Mouse (Mus musculus) hindbrain, postnatal 0 days (tissue): ENCODE results near the gene Tsc2. TPM values are rescaled to one million over a fixed set of nuclear protein-coding genes. Genes with fewer than 3 reads are reported as not detected.

Source experiments
- ATAC-seq: fragments of 200-750 bp; cut with Nextera tagmentation; 2 replicates; pipeline ENCODE4 v1.8.0; 2017; ENCODE audit warnings: mild to moderate bottlenecking, moderate TSS enrichment, moderate library complexity
- DNase-seq: peaks from one replicate; pipeline ENCODE4 v3.0.0-alpha.2; 2015; ENCODE audit warnings: low spot score
- H3K27ac ChIP-seq: fragments of 300-500 bp; sonication (generic); 2 replicates; pipeline ENCODE4 v1.5.1; 2014; ENCODE audit warnings: mild to moderate bottlenecking
- H3K27me3 ChIP-seq: fragments of 300-500 bp; sonication (generic); 2 replicates; pipeline ENCODE4 v1.6.1; 2014; ENCODE audit warnings: low read length, mixed read lengths; ENCODE audit not compliant: insufficient read depth
- H3K36me3 ChIP-seq: fragments of 300-500 bp; sonication (generic); 2 replicates; pipeline ENCODE4 v1.6.1; 2014; ENCODE audit warnings: low read length, mixed read lengths; ENCODE audit not compliant: insufficient read depth
- H3K4me1 ChIP-seq: fragments of 300-500 bp; sonication (generic); 2 replicates; pipeline ENCODE4 v1.6.1; 2014; ENCODE audit warnings: antibody characterized with exemption, low read length, mixed read lengths; ENCODE audit not compliant: insufficient read depth
- H3K4me2 ChIP-seq: fragments of 300-500 bp; sonication (generic); 2 replicates; pipeline ENCODE4 v1.6.1; 2014; ENCODE audit warnings: low read depth, mild to moderate bottlenecking, low read length, moderate library complexity, mixed read lengths
- H3K4me3 ChIP-seq: fragments of 300-500 bp; sonication (generic); 2 replicates; pipeline ENCODE4 v1.5.1; 2014; ENCODE audit warnings: low read length
- H3K9ac ChIP-seq: fragments of 300-500 bp; sonication (generic); replicated peaks from 2 replicates; pipeline ENCODE4 v1.6.1; 2014; ENCODE audit warnings: mild to moderate bottlenecking, low read length, moderate library complexity, mixed read lengths
- H3K9me3 ChIP-seq: fragments of 300-500 bp; sonication (generic); 2 replicates; pipeline ENCODE4 v1.6.1; 2016; ENCODE audit warnings: low read length, mixed read lengths
- CTCF ChIP-seq: IDR thresholded peaks from 2 replicates; pipeline ENCODE4 v1.5.1; 2016; ENCODE audit warnings: antibody characterized with exemption, control low read depth, low read depth
- WGBS: fragments of 180-500 bp; shearing (Covaris S2); extraction: QIAGEN DNeasy Blood & Tissue Kit; methylation state at CpG from one replicate; pipeline ENCODE4 v1.1.7; 2014; 5-methylcytosine and 5-hydroxymethylcytosine counted together
- polyA plus RNA-seq: library from polyadenylated mRNA; unstranded; fragments of >200 nt; fragmentation: Nextera tagmentation; extraction: Ambion mirVana; gene quantifications from 2 replicates; pipeline ENCODE4 v1.2.1, GENCODE M21; 2015
- total RNA-seq: library from RNA; depleted of rRNA; stranded (reverse); fragments of >200 nt; gene quantifications from 2 replicates; pipeline ENCODE4 v1.2.3, GENCODE M21; 2014

The Tsc2 gene
- total and polyA plus RNA-seq, 2 experiments from 2014 or later, result 51.2 to 114 TPM

DNA sequence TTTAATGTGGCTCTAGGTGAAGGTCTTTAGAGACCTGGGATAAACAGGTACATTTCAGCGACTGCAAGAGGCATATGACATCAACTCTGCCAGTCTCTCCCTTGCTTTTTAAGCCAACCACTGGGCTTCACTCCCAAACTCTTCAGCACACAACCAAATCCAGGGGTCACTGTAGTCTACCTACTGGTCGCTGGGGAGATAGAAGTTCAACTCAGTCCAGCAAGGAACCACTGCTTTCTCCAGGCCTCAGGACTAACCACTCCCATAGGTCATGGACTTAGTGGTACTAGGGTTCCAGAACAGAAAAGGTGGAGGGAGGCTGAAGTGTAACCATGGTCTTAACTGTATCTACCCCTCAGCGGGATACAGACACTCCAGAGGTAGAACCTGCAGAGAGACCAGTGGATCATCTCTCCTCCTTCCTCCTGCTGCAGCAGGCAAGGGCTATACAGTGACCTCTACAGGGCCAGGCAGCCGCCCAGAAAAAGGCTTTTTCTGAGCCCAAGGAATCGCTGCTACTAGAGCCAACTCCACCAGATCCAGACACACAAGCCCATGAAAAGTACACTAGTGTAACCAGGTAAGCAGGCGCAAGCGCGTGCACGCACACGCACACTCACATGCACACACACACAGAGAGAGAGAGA lies 16.4 kb upstream of the Tsc2 start:
- H3K4me1 ChIP-seq, result peaks cover 4% of the 10 kb centered on the region; the same call in 1 of the 2 replicates
- no peak for ATAC-seq
- peak; percentile 27; the same call in 1 of the 2 replicates for TF ChIP-seq CTCF
- no peaks in the 10 kb centered on the region for H3K36me3 ChIP-seq
- 73% methylated on average over 10 of the region's 10 CpGs for WGBS
- peak overlapping the region; percentile 83; the same call in 1 of the 2 replicates for H3K27ac ChIP-seq
- H3K27me3 ChIP-seq, result no peaks in the 10 kb centered on the region
- peak overlapping the region; percentile 86 for H3K4me2 ChIP-seq
- peak overlapping the region; percentile 58 for H3K4me3 ChIP-seq
- DNase-seq, result peak; percentile 30
- H3K9me3 ChIP-seq, result no peaks in the 10 kb centered on the region
- H3K9ac ChIP-seq, result peak overlapping the region; percentile 90; the same call in 1 of the 2 replicates

DNA sequence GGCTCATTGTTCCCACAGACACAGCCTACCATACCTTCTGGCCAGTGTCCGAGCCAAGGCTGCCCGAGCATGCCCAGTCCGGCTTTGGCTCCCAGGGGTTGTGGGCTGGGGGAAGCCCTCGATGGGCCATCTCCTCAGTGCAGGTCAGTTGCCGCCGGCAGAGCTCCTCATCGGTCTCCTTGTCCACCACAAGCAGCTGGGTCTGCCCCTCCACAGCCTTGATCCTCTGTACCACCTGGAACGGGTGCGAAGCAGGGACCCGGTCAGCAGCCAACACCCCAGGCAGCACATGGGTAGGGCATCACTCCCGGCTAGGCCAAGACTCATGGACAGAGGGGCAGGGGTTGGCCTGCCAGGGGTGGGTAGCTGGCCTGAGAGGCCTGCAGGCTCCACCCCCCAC lies 15.1 kb upstream of the Tsc2 start:
- no peaks in the 10 kb centered on the region for H3K36me3 ChIP-seq
- peaks cover 4% of the 10 kb centered on the region; the same call in 1 of the 2 replicates for H3K4me1 ChIP-seq
- no peak for TF ChIP-seq CTCF
- H3K9ac ChIP-seq, result peak overlapping the region; percentile 33; the same call in 1 of the 2 replicates
- H3K4me2 ChIP-seq, result peak overlapping the region; percentile 27; the same call in 1 of the 2 replicates
- no peak for DNase-seq
- no peak overlapping the region; the same call in 1 of the 2 replicates for H3K27ac ChIP-seq
- H3K4me3 ChIP-seq, result no peak overlapping the region
- WGBS, result 75% methylated on average over 11 of the region's 11 CpGs
- no peaks in the 10 kb centered on the region for H3K9me3 ChIP-seq
- H3K27me3 ChIP-seq, result no peaks in the 10 kb centered on the region
- ATAC-seq, result no peak

DNA sequence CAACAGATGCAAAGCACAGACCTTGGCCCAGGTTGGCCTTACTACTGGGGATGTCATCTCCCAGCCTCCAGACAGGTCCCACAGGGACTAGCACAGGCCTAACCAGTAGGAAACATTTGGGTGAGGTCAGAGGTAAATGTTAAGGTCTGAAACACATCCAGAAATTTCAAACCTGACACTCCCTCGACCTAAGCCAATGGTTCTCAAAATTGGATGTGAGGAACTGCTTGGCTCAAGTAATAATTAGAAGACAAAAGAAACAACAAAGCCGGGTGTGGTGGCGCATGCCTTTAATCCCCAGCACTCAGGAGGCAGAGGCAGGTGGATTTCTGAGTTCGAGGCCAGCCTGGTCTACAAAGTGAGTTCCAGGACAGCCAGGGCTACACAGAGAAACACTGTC lies 14.0 kb upstream of the Tsc2 start:
- Histone ChIP-seq H3K36me3 (no peaks in the 10 kb centered on the region), H3K27me3 (no peaks in the 10 kb centered on the region), H3K4me2 (no peak overlapping the region), H3K4me1 (peaks cover 4% of the 10 kb centered on the region; the same call in 1 of the 2 replicates), H3K9ac (no peak overlapping the region), H3K4me3 (no peak overlapping the region), H3K9me3 (no peaks in the 10 kb centered on the region), H3K27ac (no peak overlapping the region)
- WGBS, result 79% methylated on average over 4 of the region's 4 CpGs
- ATAC-seq (no peak), DNase-seq (no peak)
- no peak for TF ChIP-seq CTCF

DNA sequence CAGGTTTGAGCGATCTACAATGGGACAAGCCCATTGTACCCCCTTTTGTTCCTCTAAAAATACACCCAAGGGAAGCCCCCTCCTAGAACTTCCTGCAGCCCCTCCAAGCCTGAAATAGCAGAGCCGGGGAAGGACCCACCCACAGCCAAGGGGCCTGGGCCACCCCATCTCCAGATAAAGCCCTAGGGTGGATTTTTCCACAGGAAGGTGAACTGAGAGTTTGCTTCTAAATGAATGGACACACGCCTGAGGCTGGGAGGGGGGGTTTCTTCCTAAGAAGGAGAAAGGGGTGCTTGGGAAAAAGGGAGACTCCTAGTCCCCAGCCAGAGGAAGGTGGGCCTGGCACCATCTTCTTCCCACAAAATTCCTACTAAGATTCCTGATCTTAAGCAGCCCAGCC lies 13.5 kb upstream of the Tsc2 start:
- no peak for DNase-seq
- Histone ChIP-seq H3K36me3 (no peaks in the 10 kb centered on the region), H3K4me1 (peaks cover 4% of the 10 kb centered on the region; the same call in 1 of the 2 replicates), H3K9me3 (no peaks in the 10 kb centered on the region), H3K27me3 (no peaks in the 10 kb centered on the region), H3K4me2 (no peak overlapping the region), H3K9ac (no peak overlapping the region), H3K4me3 (no peak overlapping the region), H3K27ac (0 out of 2 replicates have a peak overlapping the region, but pooled peaks have one; percentile 11)
- no peak for ATAC-seq
- no peak for TF ChIP-seq CTCF
- WGBS, result 83% methylated on average over 3 of the region's 3 CpGs

DNA sequence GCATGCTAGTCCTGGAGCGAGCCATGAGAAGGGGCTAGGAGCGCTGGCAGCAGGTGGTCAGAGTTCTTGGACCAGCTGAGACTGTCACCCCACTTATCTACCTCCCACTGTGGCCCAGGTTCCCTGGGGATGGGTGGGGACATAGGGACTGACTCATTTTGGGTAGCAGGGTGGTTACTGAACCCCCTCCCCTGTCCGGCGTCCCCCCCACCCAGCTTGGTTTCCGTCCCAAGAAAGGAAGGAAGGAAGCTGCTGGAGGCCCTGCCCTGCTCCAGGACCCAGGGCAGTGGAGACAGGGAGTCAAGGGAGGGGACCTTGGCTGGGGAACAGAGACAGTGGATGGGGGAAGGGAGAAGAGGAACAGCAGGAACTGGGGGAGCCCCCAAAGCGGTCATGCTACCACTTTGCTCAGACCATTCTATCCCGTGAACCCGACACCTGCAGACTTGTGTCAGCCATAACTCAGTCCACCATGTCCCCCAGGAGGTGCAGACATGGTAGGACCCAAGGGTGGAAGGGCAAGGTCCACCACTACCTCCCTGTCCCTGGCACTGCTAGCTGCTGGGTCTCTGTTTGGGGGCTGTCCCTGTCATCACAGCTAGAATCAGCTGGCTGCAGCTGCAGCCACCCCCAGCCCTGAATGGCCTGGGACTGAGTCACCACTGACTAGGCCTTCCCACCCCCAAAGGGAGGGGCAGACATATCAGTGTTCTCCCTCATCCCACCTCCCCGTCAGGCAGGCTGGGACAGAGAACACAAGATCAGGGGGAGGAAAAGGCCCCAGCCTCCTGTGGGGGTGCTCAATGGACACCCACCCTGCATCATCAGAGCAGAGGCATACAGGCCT lies 12.7 kb upstream of the Tsc2 start:
- Histone ChIP-seq H3K4me1 (peaks cover 4% of the 10 kb centered on the region; the same call in 1 of the 2 replicates), H3K9ac (no peak overlapping the region)
- ATAC-seq, result no peak

DNA sequence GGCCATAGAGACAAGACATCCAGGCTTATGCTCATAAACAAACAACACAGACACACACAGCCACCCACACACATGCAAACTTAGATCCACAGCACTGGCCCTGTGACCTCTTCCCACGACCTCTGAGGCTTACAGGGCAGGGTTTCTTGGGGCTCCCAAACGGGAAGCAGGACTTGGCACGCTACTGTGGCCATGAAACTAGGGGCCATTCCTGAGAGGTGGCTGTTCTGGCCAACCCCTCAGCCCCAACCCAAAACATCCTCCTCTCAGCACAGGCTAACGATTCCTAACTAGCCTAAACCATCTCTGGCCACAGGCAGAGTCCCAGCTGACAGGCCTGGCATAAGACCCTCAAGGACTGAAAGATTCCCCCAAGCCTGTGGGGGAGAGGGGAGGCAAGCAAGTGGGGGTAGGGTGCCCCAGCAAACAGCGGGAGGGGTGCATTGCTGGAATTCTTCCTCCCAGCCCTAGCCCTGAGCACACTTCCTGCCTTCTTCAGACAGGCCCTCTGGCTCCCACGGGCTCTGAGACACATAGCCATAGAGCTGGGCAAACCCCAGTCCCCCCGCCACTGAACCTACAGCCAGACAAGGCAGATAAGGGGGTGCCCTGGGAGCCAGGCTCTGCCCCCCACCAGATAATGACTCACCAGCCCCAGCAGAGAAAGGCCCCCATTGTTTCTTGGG lies 11.7 kb upstream of the Tsc2 start:
- no peak overlapping the region for H3K9ac ChIP-seq
- no peak for TF ChIP-seq CTCF

More for the DNA sequence above, 12.7 kb upstream of the Tsc2 start:
- H3K36me3 ChIP-seq, result 0 out of 2 replicates have a peak, but pooled peaks cover under 1% of the 10 kb centered on the region
- H3K27ac ChIP-seq, result peak overlapping the region; percentile 60; the same call in 1 of the 2 replicates
- no peaks in the 10 kb centered on the region for H3K9me3 ChIP-seq
- no peaks in the 10 kb centered on the region for H3K27me3 ChIP-seq
- WGBS, result 77% methylated on average over 9 of the region's 9 CpGs
- TF ChIP-seq CTCF, result no peak
- DNase-seq, result no peak
- no peak overlapping the region for H3K4me2 ChIP-seq
- no peak overlapping the region for H3K4me3 ChIP-seq

More for the DNA sequence above, 11.7 kb upstream of the Tsc2 start:
- Histone ChIP-seq H3K36me3 (0 out of 2 replicates have a peak, but pooled peaks cover 10% of the 10 kb centered on the region), H3K27ac (peak overlapping the region; percentile 60; the same call in 1 of the 2 replicates), H3K27me3 (no peaks in the 10 kb centered on the region), H3K4me2 (no peak overlapping the region), H3K9me3 (no peaks in the 10 kb centered on the region), H3K4me3 (no peak overlapping the region), H3K4me1 (no peaks in the 10 kb centered on the region)
- no peak for DNase-seq
- 61% methylated on average over 6 of the region's 7 CpGs for WGBS
- ATAC-seq, result no peak
